Mouse (Mus musculus) midbrain, embryonic 16.5 days (tissue): ENCODE results near the gene Bhlhe23. TPM values are rescaled to one million over a fixed set of nuclear protein-coding genes. Genes with fewer than 3 reads are reported as not detected.

Experiments used
- ATAC-seq: fragments of 200-750 bp; cut with Nextera tagmentation; 2 replicates; pipeline ENCODE4 v1.8.0; 2017; ENCODE audit warnings: moderate TSS enrichment
- H3K27ac ChIP-seq: fragments of 300-500 bp; sonication (generic); 2 replicates; pipeline ENCODE4 v1.5.1; 2014; ENCODE audit warnings: mild to moderate bottlenecking, low read length, mixed read lengths
- H3K27me3 ChIP-seq: fragments of 300-500 bp; sonication (generic); 2 replicates; pipeline ENCODE4 v1.6.1; 2014; ENCODE audit warnings: low read depth, low read length, mixed read lengths; ENCODE audit not compliant: control insufficient read depth, insufficient read depth
- H3K36me3 ChIP-seq: fragments of 300-500 bp; sonication (generic); 2 replicates; pipeline ENCODE4 v1.6.1; 2014; ENCODE audit warnings: mild to moderate bottlenecking, low read length, moderate library complexity, mixed read lengths; ENCODE audit not compliant: control insufficient read depth, insufficient read depth
- H3K4me1 ChIP-seq: fragments of 300-500 bp; sonication (generic); 2 replicates; pipeline ENCODE4 v1.6.1; 2014; ENCODE audit warnings: mild to moderate bottlenecking, low read length, mixed read lengths; ENCODE audit not compliant: control insufficient read depth, insufficient read depth
- H3K4me2 ChIP-seq: fragments of 300-500 bp; sonication (generic); 2 replicates; pipeline ENCODE4 v1.6.1; 2014; ENCODE audit warnings: mild to moderate bottlenecking, low read length, mixed read lengths
- H3K4me3 ChIP-seq: fragments of 300-500 bp; sonication (generic); 2 replicates; pipeline ENCODE4 v1.5.1; 2014; ENCODE audit warnings: low read depth, mild to moderate bottlenecking, low read length, moderate library complexity, mixed read lengths
- H3K9ac ChIP-seq: fragments of 300-500 bp; sonication (generic); 2 replicates; pipeline ENCODE4 v1.6.1; 2014; ENCODE audit warnings: low read depth, low read length, mixed read lengths
- H3K9me3 ChIP-seq: fragments of 300-500 bp; sonication (generic); replicated peaks from 2 replicates; pipeline ENCODE4 v1.6.1; 2014; ENCODE audit warnings: mild to moderate bottlenecking, low read length, mixed read lengths; ENCODE audit not compliant: control insufficient read depth, poor library complexity, severe bottlenecking
- WGBS: fragments of 180-500 bp; shearing (Covaris S2); extraction: QIAGEN DNeasy Blood & Tissue Kit; methylation state at CpG from one replicate; pipeline ENCODE4 v1.1.7; 2014; 5-methylcytosine and 5-hydroxymethylcytosine counted together
- polyA plus RNA-seq: library from polyadenylated mRNA; unstranded; fragments of >200 nt; fragmentation: Nextera tagmentation; extraction: Ambion mirVana; gene quantifications from 2 replicates; pipeline ENCODE4 v1.2.1, GENCODE M21; 2015

The Bhlhe23 gene
- polyA plus RNA-seq, 1 experiment from 2014 or later: 10.1 TPM

GRCm38 (mm10) chr2:180725856-180726629 is 50.7 kb downstream of the Bhlhe23 start:
- no peaks in the 10 kb centered on the region for H3K27me3 ChIP-seq
- H3K4me2 ChIP-seq: no peak overlapping the region
- WGBS: 39% methylated on average over 8 of the region's 8 CpGs
- H3K4me3 ChIP-seq: no peak overlapping the region
- H3K9ac ChIP-seq: no peak overlapping the region
- no peak for ATAC-seq
- H3K4me1 ChIP-seq: no peaks in the 10 kb centered on the region
- H3K27ac ChIP-seq: no peak overlapping the region
- peaks cover 10% of the 10 kb centered on the region for H3K36me3 ChIP-seq
- no peaks in the 10 kb centered on the region for H3K9me3 ChIP-seq

- Histone ChIP-seq H3K36me3 (peaks cover 15% of the 10 kb centered on the region), H3K9ac (no peak overlapping the region; the same call in 1 of the 2 replicates), H3K27me3 (no peaks in the 10 kb centered on the region), H3K4me2 (no peak overlapping the region), H3K4me1 (no peaks in the 10 kb centered on the region), H3K27ac (no peak overlapping the region), H3K4me3 (no peak overlapping the region), H3K9me3 (no peaks in the 10 kb centered on the region)
- ATAC-seq: no peak
- 15% methylated on average over 6 of the region's 6 CpGs for WGBS
These were observed 51.3 kb downstream of the Bhlhe23 start for GRCm38 (mm10) chr2:180725414-180725778.

- peak; percentile 51; the same call in 1 of the 2 replicates for ATAC-seq
- WGBS: 6% methylated on average over 18 of the region's 18 CpGs
- no peaks in the 10 kb centered on the region for H3K9me3 ChIP-seq
- H3K36me3 ChIP-seq: peaks cover 16% of the 10 kb centered on the region
- H3K4me2 ChIP-seq: no peak within 1 kb of the TSS
- H3K27me3 ChIP-seq: no peaks in the 10 kb centered on the region
- H3K4me1 ChIP-seq: no peaks in the 10 kb centered on the region
- peak within 1 kb of the TSS; percentile 12; the same call in 1 of the 2 replicates for H3K9ac ChIP-seq
- no peak within 1 kb of the TSS for H3K27ac ChIP-seq
- no peak within 1 kb of the TSS for H3K4me3 ChIP-seq
These were observed 51.9 kb downstream of the Bhlhe23 start, which contains the start of gene Slc17a9 for GRCm38 (mm10) chr2:180724585-180725413. Slc17a9 (plus strand) TSS chr2:180725263.

Other genes with a start within 250 kb of the Bhlhe23 start
- gene Mrgbp, start 195.6 kb downstream of the Bhlhe23 start, polyA plus RNA-seq: 40.2 and 44.8 TPM in 2 replicates
- gene Ogfr, start 187.7 kb downstream of the Bhlhe23 start, polyA plus RNA-seq: 81.2 and 85.8 TPM in 2 replicates
- gene Col9a3, start 179.1 kb downstream of the Bhlhe23 start, polyA plus RNA-seq: 40.4 and 43.2 TPM in 2 replicates
- 0.42 and 0.55 TPM in 2 replicates for gene Tcfl5, start 134.2 kb downstream of the Bhlhe23 start, polyA plus RNA-seq
- gene Dido1, start 66.9 kb downstream of the Bhlhe23 start, polyA plus RNA-seq: 23.9 and 26.8 TPM in 2 replicates
- 55.1 and 57.1 TPM in 2 replicates for gene Gid8, start 66.8 kb downstream of the Bhlhe23 start, polyA plus RNA-seq
- 0.11 and 0.24 TPM in 2 replicates for gene Slc17a9, start 51.6 kb downstream of the Bhlhe23 start, polyA plus RNA-seq
- gene Ythdf1, start 144.0 kb upstream of the Bhlhe23 start, polyA plus RNA-seq: 38.8 and 45.2 TPM in 2 replicates
- gene Birc7, start 152.1 kb upstream of the Bhlhe23 start, polyA plus RNA-seq: not detected in 2 replicates
- 66.7 and 82.7 TPM in 2 replicates for gene Nkain4, start 177.8 kb upstream of the Bhlhe23 start, polyA plus RNA-seq
- 125 and 130 TPM in 2 replicates for gene Arfgap1, start 190.3 kb upstream of the Bhlhe23 start, polyA plus RNA-seq
- 0.11 and 0.19 TPM in 2 replicates for gene Col20a1, start 209.6 kb upstream of the Bhlhe23 start, polyA plus RNA-seq